Mouse (Mus musculus): ENCODE results near the gene Mxi1.

The Mxi1 gene

DNA sequence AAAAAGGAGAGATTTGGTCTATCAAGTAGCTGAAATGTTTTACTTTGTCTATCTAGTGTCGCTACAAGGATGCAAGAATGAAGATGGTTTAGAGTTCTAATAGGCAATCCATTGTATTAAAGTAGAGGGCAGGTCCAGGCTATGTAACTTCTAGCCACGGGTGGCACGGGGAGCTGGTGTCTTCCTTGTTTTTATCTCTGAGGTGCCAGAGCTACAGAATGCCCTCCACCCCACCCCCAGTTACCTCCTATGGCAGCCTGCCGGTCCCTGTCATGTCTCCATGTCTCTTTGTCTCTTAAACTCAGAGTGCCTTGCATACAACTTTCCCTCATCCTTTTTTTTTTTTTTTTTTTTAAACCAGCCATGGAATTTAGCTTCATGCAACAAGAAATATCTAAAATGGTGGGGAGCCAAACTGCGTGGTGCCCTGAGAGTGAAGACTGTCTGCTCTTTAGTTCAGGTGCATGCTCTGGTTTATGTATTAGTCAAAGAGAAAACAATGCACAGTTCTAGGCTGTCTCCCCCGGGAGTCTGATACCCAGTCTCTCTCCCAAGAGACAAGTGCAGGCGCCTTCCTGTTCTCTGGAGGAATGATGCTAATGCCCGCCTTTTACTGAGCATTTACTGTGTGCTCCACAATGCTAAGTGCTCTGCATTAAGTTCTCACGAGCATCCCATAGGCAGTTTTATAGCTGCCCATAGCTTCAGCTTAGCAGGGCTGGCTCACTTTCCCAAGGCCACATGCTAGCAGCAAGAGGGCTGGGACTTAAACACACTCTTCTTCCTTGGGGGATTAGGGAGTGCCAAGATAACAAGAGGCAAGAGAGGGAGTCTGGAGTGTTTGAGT, 10.2 kb downstream of the Mxi1 start:
- CTCF ChIA-PET: interaction anchor here (0.6 to 1.2 kb wide), 3 partner anchors 10 to 126 kb away, joined by 3 to 15 read pairs (median 5); no protein-coding TSS in a partner anchor

GRCm38 (mm10) chr19:53321273-53321672, 11.0 kb downstream of the Mxi1 start:
- CTCF ChIA-PET: interaction anchor here (0.6 to 1.2 kb wide), 2 partner anchors 10 to 127 kb away, joined by 5 to 15 read pairs; no protein-coding TSS in a partner anchor

GRCm38 (mm10) chr19:53322438-53323048, 12.2 kb downstream of the Mxi1 start:
- CTCF ChIA-PET: interaction anchor here (0.5 kb wide), 1 partner anchor 11 kb away, joined by 6 read pairs; no protein-coding TSS in a partner anchor

DNA sequence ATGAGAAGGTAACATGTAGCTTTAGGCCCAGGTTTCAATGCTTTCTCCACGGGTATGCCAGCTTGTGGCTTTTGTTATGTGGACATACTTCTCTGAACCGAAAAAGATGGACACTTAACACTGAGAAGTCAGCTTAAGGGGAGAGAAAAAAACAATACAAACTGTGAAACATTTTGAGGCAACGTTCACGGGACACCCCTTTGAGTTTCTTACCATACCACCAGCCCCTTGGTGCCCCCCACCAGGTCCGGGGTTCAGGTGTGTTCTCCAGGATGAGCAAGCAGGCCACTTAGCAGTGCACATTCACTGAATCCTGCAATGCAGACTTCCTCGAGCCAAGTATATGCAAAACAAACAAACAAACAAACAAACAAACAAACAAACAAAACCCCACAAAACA, 14.5 kb downstream of the Mxi1 start:
- CTCF ChIA-PET: no interaction called here

GRCm38 (mm10) chr19:53325578-53326295, 15.4 kb downstream of the Mxi1 start:
- CTCF ChIA-PET: interaction anchor here (0.6 kb wide), 1 partner anchor 708 kb away, joined by 7 read pairs; no protein-coding TSS in a partner anchor

DNA sequence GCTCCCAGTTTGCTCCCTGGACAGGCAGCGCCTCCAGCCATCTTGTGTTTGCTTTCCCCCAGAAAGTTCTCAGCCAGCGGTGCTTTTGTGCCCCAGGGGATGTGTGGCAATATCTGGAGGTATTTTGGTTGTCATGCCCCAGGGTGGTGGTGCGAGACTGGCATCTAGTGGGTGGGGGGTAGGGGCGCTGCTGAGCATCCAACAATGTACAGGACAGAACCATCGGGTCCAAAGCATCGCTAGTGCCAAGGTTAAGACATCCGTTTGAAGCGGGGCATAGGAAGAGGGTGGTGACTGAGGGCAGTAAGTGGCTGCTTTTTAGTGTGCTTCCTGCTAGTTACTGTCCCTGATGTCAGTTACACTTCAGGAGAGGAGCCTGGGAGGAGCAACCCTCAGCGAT, 17.8 kb downstream of the Mxi1 start:
- CTCF ChIA-PET: interaction anchor here (1.5 kb wide), 1 partner anchor 10 kb away, joined by 5 read pairs; no protein-coding TSS in a partner anchor

DNA sequence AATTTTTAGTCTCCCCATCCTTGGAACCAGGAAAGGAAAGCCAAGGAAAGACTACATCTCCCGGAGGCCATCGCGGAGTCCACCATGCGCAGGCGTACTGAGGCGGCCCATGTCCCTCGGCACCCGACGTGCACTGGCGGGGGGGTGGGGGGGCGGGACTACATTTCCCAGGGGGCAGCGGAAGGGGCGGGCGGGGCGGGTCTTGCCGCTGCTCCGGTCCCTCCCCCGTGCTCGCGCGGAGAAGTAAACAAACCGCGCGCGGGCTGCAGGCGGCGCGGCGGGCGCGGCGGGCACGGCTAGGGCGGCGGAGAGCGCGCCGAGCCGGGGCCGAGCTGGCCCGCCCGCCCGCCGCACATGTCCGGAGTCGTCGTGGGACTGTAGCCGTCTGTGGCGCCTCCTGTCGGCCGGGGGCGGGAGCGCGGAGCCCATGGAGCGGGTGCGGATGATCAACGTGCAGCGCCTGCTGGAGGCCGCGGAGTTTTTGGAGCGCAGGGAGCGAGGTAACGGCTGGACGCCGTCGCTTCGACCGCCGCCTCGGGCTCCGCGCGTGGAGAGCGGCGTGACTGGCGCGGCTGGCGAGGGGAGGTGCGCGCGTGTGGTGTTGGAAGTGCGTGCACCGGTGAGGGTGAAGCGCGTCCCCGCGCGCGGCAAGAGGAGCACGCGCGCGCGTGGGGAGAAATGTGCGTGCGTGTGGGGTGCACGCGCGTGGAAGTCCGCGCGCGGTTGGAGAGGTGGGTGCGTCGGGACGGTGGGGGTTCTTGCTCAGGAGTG, 19.1 kb downstream of the Mxi1 start:
- CTCF ChIA-PET: interaction anchor here (0.5 kb wide), 1 partner anchor 65 kb away, joined by 7 read pairs; no protein-coding TSS in a partner anchor

DNA sequence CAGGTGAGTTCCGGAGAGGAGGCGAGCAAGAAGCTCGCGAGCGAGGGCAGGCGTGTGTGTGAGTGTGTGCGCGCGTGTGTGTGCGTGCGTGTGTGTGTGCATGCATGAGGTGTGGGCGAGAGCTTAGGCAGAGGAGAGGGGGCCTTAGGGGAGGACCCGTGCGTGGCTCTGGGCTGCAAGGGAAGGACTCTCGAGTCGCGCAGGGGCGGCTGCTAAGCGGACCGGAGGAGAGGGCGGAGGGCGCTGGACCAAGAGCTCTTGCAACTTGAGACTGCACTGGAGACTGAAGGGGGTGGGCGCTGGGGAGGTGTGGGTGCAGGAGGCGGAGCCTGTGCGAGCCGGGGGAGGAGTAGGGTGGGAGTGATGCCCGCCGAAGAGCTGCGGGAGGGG, 19.7 kb downstream of the Mxi1 start:
- CTCF ChIA-PET: interaction anchor here (0.5 kb wide), 1 partner anchor 66 kb away, joined by 7 read pairs; no protein-coding TSS in a partner anchor

GRCm38 (mm10) chr19:53331882-53332500, 21.7 kb downstream of the Mxi1 start:
- CTCF ChIA-PET: interaction anchor here (0.6 kb wide), 1 partner anchor 221 kb away, joined by 3 read pairs; no protein-coding TSS in a partner anchor

GRCm38 (mm10) chr19:53333730-53334129, 23.4 kb downstream of the Mxi1 start:
- CTCF ChIA-PET: no interaction called here

DNA sequence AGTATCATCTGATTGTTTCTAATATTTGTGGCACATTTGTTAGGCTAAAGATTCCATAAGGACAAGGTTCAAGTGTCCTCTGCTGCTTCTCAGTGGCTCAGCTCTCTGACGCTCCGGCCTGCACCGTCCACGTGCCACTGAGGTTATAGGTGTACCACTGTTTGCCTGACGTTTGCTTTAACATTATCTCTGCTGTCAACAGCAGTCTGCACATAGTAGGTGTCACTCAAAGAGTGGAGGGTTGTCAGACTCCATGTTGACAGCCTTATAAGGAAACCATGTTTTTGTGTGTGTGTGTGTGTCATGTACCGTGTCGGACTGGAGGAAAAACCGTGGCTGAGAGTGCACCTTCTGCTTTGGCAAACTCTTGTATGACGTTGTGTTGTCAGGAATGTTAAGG, 24.9 kb downstream of the Mxi1 start:
- CTCF ChIA-PET: no interaction called here

GRCm38 (mm10) chr19:53340423-53340822, 30.1 kb downstream of the Mxi1 start:
- CTCF ChIA-PET: no interaction called here

DNA sequence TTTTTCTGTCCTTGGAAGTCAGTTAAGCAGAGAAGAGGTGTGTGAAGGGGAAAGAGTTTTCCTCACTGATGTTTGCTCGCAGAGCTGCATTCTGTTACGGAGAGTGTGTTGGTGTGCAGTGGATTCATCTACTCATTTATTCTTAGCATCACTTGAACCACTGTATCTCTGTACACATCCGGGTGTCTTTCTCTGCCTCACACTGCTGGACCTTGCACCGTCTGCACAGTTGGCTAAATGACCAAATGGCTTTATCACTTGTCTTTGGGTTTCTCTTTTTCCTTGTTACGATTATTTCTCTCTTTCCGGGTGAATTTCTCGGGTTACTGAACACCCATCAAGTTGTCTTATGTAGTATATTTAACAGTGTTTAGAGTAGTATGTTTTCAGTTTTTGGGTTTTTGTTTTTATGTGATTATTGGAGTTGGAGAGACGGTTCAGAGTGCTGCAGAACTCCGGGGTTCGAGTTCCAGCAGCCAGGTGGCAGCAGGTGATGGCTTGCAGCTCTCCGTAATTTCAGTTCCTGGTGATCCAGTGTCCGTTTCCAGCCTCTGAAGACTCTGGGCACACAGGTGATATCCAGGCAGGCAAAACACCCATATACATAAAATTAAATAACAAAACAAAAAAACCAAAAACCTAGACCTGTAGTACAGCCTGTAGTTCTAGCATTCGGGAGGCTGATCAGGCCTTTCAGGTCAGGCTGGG, 33.0 kb downstream of the Mxi1 start:
- CTCF ChIA-PET: no interaction called here

- CTCF ChIA-PET: no interaction called here
Measured at GRCm38 (mm10) chr19:53344062-53344461, 33.7 kb downstream of the Mxi1 start.

- CTCF ChIA-PET: no interaction called here
Measured at GRCm38 (mm10) chr19:53345766-53346165, 35.4 kb downstream of the Mxi1 start.

GRCm38 (mm10) chr19:53353864-53354263, 43.5 kb downstream of the Mxi1 start:
- CTCF ChIA-PET: no interaction called here

DNA sequence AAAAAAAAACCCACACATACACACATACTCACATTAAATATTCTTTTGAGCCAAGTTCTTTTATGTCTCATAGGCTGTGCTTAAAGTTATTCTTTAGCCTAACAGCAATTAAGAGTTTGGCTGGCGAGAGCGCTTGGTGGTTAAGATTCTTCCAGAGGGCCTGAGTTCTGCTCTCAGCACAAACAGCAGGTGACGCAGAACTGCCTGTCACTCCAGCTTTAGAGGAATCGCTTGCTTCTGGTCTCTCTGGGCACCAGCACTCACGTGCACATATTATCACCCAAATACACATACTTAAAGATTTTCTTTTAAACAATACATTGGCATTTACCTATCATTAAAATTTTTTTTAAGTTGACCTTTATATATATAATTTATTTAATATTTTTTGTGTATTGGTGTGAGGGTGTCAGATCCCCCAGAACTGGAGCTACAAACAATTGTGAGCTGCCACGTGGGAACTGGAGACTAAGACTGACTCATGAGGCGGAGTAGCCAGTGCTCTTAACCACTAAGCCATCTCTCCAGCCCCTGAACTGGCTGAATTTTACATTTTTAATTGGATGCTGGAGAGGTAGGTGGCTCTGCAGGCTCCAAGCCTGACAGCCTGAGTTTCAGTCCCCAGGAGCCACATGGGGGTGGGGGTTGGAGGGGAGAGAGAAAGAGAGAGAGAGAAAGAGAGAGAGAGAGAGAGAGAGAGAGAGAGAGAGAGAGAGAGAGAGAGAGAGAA, 44.1 kb downstream of the Mxi1 start:
- CTCF ChIA-PET: interaction anchor here (0.5 kb wide), 1 partner anchor 528 kb away, joined by 3 read pairs; no protein-coding TSS in a partner anchor

DNA sequence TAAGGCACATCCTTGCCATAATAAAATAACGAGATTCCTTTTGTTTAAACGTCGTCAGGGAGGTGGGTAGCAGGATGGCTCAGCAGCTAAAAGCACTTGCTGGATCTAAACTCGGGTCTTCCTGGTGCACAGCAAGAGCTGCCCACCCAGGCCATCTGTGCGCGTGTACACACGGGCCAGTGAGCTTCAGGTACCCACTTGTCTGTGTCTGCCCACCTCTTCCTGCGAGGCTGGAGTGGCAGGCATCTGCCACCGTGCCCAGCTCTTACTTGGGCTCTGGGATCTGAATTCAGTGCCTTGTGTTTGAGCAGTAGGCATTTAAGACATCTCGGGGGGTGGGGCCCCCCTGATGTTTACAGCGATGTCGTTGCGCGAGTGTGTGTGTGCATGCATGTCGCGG, 44.7 kb downstream of the Mxi1 start:
- CTCF ChIA-PET: interaction anchor here (0.5 kb wide), 1 partner anchor 528 kb away, joined by 3 read pairs; no protein-coding TSS in a partner anchor

Data from spleen, embryonic (tissue).